Mouse (Mus musculus): ENCODE measurements at regions not wholly inside any gene's neighbourhood (a gene's known extent, or its start where the extent isn't known, plus 50 kb on each side); places are given as distances from the start of the nearest gene placed in this dataset.
"Not testable (repeated sequence)": the region's sequence is repeated elsewhere in the genome, so short reads cannot be mapped to it uniquely, and the experiment has no call there.

DNA sequence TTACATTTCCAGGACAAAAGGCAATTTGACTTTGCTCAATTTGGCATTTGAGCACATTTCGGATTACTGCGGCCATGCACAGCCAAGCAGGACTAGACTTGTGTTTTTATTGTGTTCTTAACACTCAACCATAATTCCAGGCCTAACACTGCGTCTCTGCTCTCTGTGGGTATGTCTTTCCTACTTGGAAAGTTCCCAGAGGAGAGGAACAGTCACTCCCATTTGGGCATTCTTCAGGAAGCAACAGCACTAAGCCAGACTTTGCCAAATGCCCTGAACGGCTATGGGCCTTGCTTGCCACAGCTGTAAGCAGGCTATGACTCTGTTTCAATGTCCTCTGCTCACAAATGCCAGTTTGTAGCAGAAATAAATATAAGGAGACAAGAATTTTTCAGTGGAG is 56.5 kb upstream of the Pdk3 start:
- H3K27me3 ChIP-seq = peaks cover 14% of the 10 kb centered on the region; the same call in 1 of the 2 replicates
- no peaks in the 10 kb centered on the region for H3K36me3 ChIP-seq
- H3K4me2 ChIP-seq = no peak overlapping the region
- 42% methylated on average over 4 of the region's 4 CpGs for WGBS
- H3K27ac ChIP-seq = no peak overlapping the region; the same call in 1 of the 2 replicates
- no peak overlapping the region for H3K9ac ChIP-seq
- H3K4me3 ChIP-seq = no peak overlapping the region
- no peaks in the 10 kb centered on the region for H3K9me3 ChIP-seq
- H3K4me1 ChIP-seq = 0 out of 2 replicates have a peak, but pooled peaks cover 3% of the 10 kb centered on the region
- ATAC-seq (ENCODE audit: insufficient number of reproducible peaks, low FRiP score, low TSS enrichment, low read depth) = no peak

DNA sequence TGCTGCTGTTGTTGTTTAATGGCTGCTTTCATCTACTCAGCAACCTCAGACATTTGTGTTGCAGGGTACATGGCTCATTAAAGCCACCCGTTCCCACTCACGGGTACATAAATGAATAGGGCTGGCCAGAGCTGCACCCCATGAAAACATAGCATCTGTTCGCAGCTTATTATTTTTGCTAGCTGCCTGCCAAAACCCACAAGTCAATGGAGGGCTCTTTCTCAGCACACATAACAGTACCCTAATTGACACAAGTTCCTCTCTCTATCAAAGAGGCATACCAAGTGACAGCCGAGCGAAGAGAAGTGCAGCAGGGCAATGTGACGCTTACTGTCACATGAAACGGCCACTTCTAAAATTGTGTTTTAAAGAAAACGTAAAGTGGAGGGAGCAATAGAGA is 57.0 kb upstream of the Pdk3 start:
- Histone ChIP-seq H3K4me1 (0 out of 2 replicates have a peak, but pooled peaks cover 3% of the 10 kb centered on the region), H3K27ac (peak overlapping the region; percentile 43; the same call in 1 of the 2 replicates), H3K9me3 (no peaks in the 10 kb centered on the region), H3K4me3 (peak overlapping the region; percentile 38), H3K27me3 (peaks cover 14% of the 10 kb centered on the region; the same call in 1 of the 2 replicates), H3K36me3 (no peaks in the 10 kb centered on the region), H3K9ac (no peak overlapping the region), H3K4me2 (peak overlapping the region; percentile 45)
- no peak for ATAC-seq (ENCODE audit: insufficient number of reproducible peaks, low FRiP score, low TSS enrichment, low read depth)
- WGBS = 49% methylated on average over 8 of the region's 8 CpGs

DNA sequence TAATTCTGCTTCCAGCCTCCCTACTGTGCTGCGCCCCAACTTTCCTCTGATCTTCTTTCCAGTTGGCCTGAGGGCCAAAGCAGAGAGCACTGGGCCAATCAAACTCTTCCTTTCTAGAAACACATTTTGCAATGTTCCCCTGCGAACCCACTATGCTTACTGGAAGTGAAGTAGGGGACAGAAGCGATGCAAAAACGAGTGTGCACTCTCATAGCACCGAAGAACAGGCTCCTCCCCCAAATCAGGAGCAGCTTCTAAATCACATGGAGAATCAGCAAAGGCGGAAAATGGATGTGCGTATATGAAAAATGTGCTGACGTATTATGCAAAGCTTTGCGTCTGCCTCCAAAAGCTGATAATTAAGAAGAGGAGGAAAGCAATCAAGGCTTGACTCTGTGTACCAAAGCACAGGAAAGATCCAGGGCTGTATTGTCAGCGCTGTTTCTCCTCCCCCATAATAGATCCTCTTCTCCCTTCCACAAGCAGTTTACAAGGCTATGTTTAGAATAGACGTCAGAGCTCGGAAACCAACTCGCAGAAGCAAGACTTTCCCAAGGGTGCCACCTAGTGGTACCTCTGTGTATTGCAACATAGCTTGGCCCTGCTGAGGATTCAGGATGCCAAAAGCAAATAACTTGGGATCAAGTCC is 57.5 kb upstream of the Pdk3 start:
- peak overlapping the region; percentile 45 for H3K4me2 ChIP-seq
- peak overlapping the region; percentile 26; the same call in 1 of the 2 replicates for H3K9ac ChIP-seq
- no peaks in the 10 kb centered on the region for H3K9me3 ChIP-seq
- H3K36me3 ChIP-seq = no peaks in the 10 kb centered on the region
- ATAC-seq (ENCODE audit: insufficient number of reproducible peaks, low FRiP score, low TSS enrichment, low read depth) = no peak
- H3K27ac ChIP-seq = peak overlapping the region; percentile 43; the same call in 1 of the 2 replicates
- 0 out of 2 replicates have a peak, but pooled peaks cover 3% of the 10 kb centered on the region for H3K4me1 ChIP-seq
- H3K27me3 ChIP-seq = peaks cover 14% of the 10 kb centered on the region; the same call in 1 of the 2 replicates
- H3K4me3 ChIP-seq = peak overlapping the region; percentile 38
- 40% methylated on average over 13 of the region's 13 CpGs for WGBS

DNA sequence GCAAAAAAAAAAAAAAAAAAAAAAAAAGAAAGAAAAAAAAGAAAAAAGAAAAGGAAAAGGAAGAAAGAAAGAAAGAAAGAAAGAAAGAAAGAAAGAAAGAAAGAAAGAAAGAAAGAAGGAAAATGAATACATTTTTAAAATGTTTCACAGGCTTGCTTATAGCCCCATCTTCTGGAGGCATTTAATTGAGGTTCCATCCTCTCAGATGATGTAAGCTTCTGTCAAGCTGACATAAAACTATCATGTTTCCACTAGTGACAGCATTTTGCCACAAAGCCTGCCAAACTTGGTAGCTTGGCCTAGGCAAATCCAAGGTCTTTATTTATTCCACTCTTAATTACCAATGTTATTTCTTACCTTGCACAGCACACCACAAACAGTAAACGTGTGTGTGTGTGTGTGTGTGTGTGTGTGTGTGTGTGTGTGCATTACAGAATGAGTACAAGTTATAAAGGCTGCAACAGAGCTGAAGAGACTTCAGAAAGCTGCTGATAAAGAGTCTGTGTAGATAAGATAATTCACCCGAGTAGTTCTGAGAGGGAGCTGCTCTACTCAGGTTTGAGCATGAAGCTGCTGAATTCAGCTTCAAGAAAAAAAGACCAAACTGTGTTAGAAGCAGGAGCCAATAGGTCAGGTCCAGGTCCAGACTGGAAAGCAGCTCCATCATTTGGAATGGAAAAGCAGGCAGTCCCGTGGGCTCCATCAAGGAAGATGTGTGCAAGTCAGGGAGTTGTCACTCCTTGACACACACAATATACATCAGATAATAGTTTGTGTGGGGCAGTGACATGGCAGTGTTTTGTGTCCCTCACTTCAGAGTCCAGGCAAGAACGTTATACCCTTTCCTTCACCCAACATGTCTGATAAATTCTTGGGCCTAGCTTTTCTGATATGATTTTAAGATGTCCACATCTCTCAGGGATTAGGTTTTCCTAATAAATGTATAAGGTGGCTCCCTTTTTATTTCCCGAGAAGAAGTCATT is 65.1 kb upstream of the Pdk3 start:
- Histone ChIP-seq H3K36me3 (no peaks in the 10 kb centered on the region), H3K9ac (no peak overlapping the region), H3K9me3 (no peaks in the 10 kb centered on the region), H3K4me1 (no peaks in the 10 kb centered on the region), H3K27me3 (0 out of 2 replicates have a peak, but pooled peaks cover under 1% of the 10 kb centered on the region), H3K27ac (no peak overlapping the region), H3K4me3 (no peak overlapping the region), H3K4me2 (no peak overlapping the region)
- 76% methylated on average over 5 of the region's 5 CpGs for WGBS
- ATAC-seq (ENCODE audit: insufficient number of reproducible peaks, low FRiP score, low TSS enrichment, low read depth) = no peak

DNA sequence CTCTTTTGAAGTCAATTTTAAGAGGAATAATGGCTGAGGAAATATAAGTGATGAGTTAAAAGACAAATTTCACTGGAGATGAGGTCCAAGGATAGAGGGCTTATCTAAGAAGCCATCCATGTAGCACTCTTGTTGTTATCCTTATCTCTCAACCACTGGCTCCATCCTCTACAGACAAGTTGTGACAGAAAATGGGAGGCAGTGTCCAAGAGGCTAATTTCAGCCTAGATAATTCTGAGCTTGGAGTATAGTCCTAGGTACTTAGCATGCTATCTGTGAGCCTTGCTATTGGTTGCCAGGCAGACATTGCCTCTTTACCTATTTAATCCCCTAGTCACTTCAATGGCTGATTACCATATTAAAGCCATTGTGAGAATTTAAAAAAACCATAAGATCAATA is 65.2 kb upstream of the AU015836 start:
- no peaks in the 10 kb centered on the region for H3K4me1 ChIP-seq
- H3K4me2 ChIP-seq = no peak overlapping the region
- H3K36me3 ChIP-seq = no peaks in the 10 kb centered on the region
- no peak for ATAC-seq (ENCODE audit: insufficient number of reproducible peaks, low FRiP score, low TSS enrichment, low read depth)
- no peak overlapping the region for H3K4me3 ChIP-seq
- H3K9me3 ChIP-seq = no peaks in the 10 kb centered on the region
- no peaks in the 10 kb centered on the region for H3K27me3 ChIP-seq
- H3K27ac ChIP-seq = no peak overlapping the region
- H3K9ac ChIP-seq = no peak overlapping the region

DNA sequence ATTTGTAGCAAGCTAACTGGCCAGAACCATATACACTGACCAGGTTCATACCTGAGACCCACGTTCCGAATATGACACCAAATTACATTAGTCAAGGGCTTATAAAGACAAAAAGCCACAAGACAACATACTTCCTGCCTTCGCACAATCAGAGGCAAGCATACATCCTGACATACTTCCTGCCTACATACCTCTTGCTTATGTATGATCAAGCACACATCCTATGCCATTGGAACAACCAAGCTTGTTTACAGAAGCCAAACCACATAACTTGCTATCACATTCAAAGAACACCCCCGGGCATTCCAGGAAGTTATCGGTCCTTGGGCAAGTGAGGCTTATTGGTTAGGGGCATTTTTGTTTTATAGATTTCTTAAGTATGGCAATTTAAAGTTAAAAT is 62.9 kb upstream of the AU015836 start:
- no peaks in the 10 kb centered on the region for H3K36me3 ChIP-seq
- no peak overlapping the region for H3K4me3 ChIP-seq
- no peak for ATAC-seq (ENCODE audit: insufficient number of reproducible peaks, low FRiP score, low TSS enrichment, low read depth)
- H3K4me1 ChIP-seq = no peaks in the 10 kb centered on the region
- H3K9me3 ChIP-seq = no peaks in the 10 kb centered on the region
- H3K27ac ChIP-seq = no peak overlapping the region
- H3K4me2 ChIP-seq = no peak overlapping the region
- no peaks in the 10 kb centered on the region for H3K27me3 ChIP-seq
- no peak overlapping the region for H3K9ac ChIP-seq
- 81% methylated on average over 5 of the region's 5 CpGs for WGBS

DNA sequence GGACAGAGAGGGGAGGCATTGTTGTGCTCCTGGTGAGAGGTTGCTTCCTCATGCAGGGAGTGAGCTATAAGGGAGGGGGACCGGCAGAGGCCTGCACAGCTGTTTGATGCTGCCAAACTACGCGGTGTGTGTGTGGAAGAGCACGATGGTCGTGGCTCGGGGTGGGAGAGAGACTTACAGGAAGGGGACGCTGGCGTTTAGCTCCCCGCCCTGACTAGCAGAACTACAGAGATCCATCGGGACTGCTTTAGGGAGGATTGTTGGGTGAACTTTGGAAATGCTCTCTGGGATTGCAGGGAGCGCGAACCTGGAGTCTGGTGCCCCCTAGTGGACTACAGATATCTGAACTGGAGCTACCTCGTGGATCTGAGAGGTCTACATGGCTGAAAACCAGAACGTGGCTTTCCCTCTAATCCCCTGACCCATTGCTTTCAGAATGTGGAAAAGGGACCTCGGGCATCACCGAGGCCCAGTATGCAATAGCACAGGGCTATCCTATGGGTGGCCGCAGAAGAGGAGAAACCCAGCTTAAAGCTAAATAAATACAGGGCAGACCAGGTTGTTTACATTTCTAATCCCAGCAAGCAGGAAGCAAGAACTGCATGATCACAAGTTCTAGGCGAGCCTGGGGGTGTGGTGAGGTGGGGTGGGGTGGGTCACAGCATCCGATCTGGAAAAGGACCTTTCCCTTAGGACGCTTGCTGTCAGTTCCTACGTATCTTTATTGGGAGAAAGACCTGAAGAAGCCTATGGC is 57.2 kb upstream of the AU015836 start:
- peak overlapping the region; percentile 27 for H3K4me3 ChIP-seq
- 0 out of 2 replicates have a peak, but pooled peaks cover 4% of the 10 kb centered on the region for H3K27me3 ChIP-seq
- no peaks in the 10 kb centered on the region for H3K36me3 ChIP-seq
- H3K4me1 ChIP-seq = no peaks in the 10 kb centered on the region
- H3K27ac ChIP-seq = no peak overlapping the region
- H3K9ac ChIP-seq = no peak overlapping the region
- no peak for ATAC-seq (ENCODE audit: insufficient number of reproducible peaks, low FRiP score, low TSS enrichment, low read depth)
- peak overlapping the region; percentile 52 for H3K4me2 ChIP-seq
- no peaks in the 10 kb centered on the region for H3K9me3 ChIP-seq
- WGBS = 26% methylated on average over 21 of the region's 21 CpGs

DNA sequence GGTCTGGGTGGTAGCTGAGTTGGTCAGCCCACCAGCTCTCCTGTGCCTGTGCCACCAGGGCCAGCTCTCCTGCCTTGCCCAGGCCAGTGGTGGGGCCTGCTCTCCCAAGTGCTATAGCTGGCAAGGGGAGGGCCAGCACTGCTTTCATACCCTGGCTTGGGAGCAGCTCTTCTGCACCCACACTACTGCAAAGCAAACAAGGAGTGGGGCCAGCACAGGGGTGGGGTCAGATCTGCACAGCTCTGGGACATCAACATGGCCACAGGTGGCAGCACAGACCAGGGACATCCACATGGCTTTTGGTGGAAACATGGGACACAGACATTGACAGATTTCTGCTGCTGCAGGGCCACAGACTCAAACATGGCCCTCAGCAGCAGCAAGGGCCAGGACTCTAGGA is 52.9 kb upstream of the AU015836 start:
- no peak overlapping the region for H3K4me2 ChIP-seq
- ATAC-seq (ENCODE audit: insufficient number of reproducible peaks, low FRiP score, low TSS enrichment, low read depth) = no peak
- H3K4me1 ChIP-seq = no peaks in the 10 kb centered on the region
- H3K4me3 ChIP-seq = no peak overlapping the region
- no peak overlapping the region for H3K27ac ChIP-seq
- peaks cover 7% of the 10 kb centered on the region; the same call in 1 of the 2 replicates for H3K27me3 ChIP-seq
- H3K9me3 ChIP-seq = no peaks in the 10 kb centered on the region
- H3K9ac ChIP-seq = no peak overlapping the region
- H3K36me3 ChIP-seq = no peaks in the 10 kb centered on the region

DNA sequence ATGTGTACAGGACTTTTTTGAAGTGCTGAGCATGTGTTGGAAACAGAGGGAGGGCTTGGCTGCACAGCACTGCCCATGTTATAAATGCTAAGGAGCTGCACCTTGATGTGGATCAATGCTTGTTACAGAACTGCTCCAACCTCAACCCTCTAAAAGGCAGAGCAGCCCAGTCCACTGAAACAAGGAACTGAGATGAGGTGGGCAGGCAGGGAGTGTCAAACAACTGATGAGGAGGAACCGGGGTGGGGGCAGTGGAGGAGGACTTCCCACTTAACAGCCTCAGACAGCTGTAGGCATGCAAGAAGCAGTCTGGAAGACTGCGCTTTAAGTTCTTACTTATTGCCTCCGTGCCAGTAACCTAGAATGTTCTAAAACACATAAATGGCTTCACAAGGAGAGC is 51.1 kb upstream of the AU015836 start:
- H3K4me3 ChIP-seq; H3K27me3 ChIP-seq; H3K36me3 ChIP-seq; H3K9me3 ChIP-seq; H3K27ac ChIP-seq; H3K4me2 ChIP-seq; ATAC-seq (ENCODE audit: insufficient number of reproducible peaks, low FRiP score, low TSS enrichment, low read depth); H3K4me1 ChIP-seq; H3K9ac ChIP-seq: not testable (repeated sequence)
- 69% methylated on average over 3 of the region's 3 CpGs for WGBS
